Mouse (Mus musculus): ENCODE measurements around the gene Ahsg. TPM values are rescaled to one million over a fixed set of nuclear protein-coding genes. Genes with fewer than 3 reads are reported as not detected.

The Ahsg gene
- polyA plus RNA-seq (2016; fragmentation: Nextera tagmentation; extraction: Ambion mirVana) = 0.31 TPM in 1 of 2 replicates, not detected in the other

- 87% methylated on average over 11 of the region's 11 CpGs for WGBS
- H3K4me1 ChIP-seq (replicated peaks) = peaks cover 11% of the 10 kb centered on the region
- no peaks in the 10 kb centered on the region for H3K36me3 ChIP-seq
- no peaks in the 10 kb centered on the region for H3K9me3 ChIP-seq
- no peak for DNase-seq (ENCODE audit: low spot score)
- H3K4me3 ChIP-seq = no peak within 1 kb of the TSS
- no peak within 1 kb of the TSS for H3K27ac ChIP-seq
- no peaks in the 10 kb centered on the region for H3K27me3 ChIP-seq (ENCODE audit: insufficient read depth, poor library complexity, severe bottlenecking)
Measured at GRCm38 (mm10) chr16:22890683-22891510, at the start of gene Ahsg. Gene Ahsg, plus strand, starts transcription at chr16:22891277.

DNA sequence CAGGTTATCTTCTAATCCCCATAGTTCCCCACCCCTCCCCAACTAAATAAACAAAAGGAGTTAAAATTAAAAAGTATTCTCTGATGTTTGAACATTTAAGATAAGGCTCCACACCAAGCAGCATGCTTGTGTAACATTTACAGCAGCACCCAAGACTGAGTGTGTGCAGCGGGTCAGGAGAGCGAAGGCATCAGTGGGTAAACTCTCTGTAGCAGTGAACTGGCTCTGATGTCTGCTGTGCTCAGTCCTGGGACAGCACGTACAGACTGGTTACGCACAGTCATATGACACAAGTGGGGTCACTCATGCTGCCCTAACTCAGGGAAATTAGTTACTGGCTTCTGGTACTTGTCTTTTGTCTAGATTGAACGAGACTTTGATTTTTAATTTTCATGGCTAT is 48.2 kb upstream of the Ahsg start:
- peaks cover 13% of the 10 kb centered on the region for H3K4me1 ChIP-seq (replicated peaks)
- DNase-seq (ENCODE audit: low spot score) = no peak

DNA sequence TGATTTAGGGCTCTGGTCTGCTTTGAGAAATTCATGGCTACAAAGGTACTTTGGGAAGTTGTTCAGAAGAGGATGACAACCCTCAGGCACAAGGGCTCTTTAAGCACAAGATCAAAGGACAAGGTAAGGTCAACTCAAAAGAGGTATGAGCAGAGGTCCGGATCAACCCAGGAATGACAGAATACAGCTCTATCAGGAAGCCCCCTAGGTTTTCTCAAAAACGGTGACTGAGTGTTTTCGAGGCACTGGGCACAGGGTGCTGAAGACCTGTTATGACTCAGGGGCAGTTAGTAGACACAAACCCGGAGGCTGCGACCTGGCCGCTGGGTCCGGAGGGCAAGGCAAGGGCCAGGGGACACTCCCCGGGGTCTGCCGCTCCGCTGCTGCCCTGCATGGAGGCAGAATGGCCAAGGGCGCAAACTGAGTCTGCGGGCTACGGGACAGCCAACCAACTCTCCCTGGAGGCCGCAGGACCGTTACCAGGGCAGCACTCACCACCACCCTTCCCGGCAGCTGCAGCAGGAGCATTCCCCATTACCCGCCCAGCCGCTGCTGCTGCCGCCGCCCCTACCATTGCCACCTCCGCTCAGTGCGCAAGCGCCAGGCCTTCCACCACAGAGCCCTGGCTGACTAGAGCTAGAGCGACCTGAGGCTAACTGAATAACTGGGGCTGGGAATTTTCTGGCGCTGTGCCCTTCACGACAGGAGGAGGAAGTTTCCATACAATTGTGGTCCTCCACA is 46.8 kb upstream of the Ahsg start:
- DNase-seq (ENCODE audit: low spot score) = peak; percentile 84
- Histone ChIP-seq H3K27me3 (ENCODE audit: insufficient read depth, poor library complexity, severe bottlenecking) (no peaks in the 10 kb centered on the region), H3K4me3 (peak overlapping the region; percentile 64), H3K9me3 (no peaks in the 10 kb centered on the region), H3K4me1 (replicated peaks) (peaks cover 13% of the 10 kb centered on the region), H3K36me3 (peaks cover 26% of the 10 kb centered on the region), H3K27ac (peak overlapping the region; percentile 88)
- 8% methylated on average over 26 of the region's 26 CpGs for WGBS

More for the DNA sequence above, 48.2 kb upstream of the Ahsg start:
- Histone ChIP-seq H3K36me3 (peaks cover 37% of the 10 kb centered on the region), H3K4me3 (no peak overlapping the region), H3K27ac (no peak overlapping the region), H3K9me3 (no peaks in the 10 kb centered on the region), H3K27me3 (ENCODE audit: insufficient read depth, poor library complexity, severe bottlenecking) (no peaks in the 10 kb centered on the region)
- 96% methylated on average over 5 of the region's 5 CpGs for WGBS

- Histone ChIP-seq H3K36me3 (peaks cover 20% of the 10 kb centered on the region), H3K4me1 (replicated peaks) (peaks cover 13% of the 10 kb centered on the region), H3K27ac (peak overlapping the region; percentile 88), H3K27me3 (ENCODE audit: insufficient read depth, poor library complexity, severe bottlenecking) (no peaks in the 10 kb centered on the region), H3K9me3 (no peaks in the 10 kb centered on the region), H3K4me3 (peak overlapping the region; percentile 64)
- WGBS = 80% methylated on average over 5 of the region's 5 CpGs
- DNase-seq (ENCODE audit: low spot score) = no peak
Measured at GRCm38 (mm10) chr16:22844834-22845233, 46.2 kb upstream of the Ahsg start.

- no peak overlapping the region for H3K27ac ChIP-seq
- H3K36me3 ChIP-seq = peaks cover 14% of the 10 kb centered on the region
- no peak overlapping the region for H3K4me3 ChIP-seq
- H3K9me3 ChIP-seq = no peaks in the 10 kb centered on the region
- peaks cover 13% of the 10 kb centered on the region for H3K4me1 ChIP-seq (replicated peaks)
- DNase-seq (ENCODE audit: low spot score) = no peak
- no peaks in the 10 kb centered on the region for H3K27me3 ChIP-seq (ENCODE audit: insufficient read depth, poor library complexity, severe bottlenecking)
- WGBS = 90% methylated on average over 4 of the region's 4 CpGs
Measured at GRCm38 (mm10) chr16:22845481-22845880, 45.6 kb upstream of the Ahsg start.

DNA sequence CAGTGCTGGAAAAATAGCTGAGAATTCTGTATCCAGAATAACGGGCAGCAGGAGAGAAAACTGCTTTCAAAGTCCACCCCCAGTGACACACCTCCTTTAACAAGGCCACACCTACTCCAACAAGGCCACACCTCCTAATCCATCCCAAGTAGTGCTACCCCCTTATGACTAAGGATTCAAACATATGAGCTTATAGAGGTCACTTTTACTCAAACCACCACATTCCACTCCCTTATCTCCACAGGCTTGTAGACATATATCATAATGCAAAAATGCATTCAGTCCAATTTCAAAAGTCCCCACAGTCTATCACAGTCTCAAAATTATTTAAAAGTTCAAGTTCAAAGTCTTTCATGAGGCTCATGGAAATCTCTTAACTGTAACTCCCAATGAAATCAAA is 43.4 kb upstream of the Ahsg start:
- DNase-seq (ENCODE audit: low spot score) = no peak
- Histone ChIP-seq H3K4me1 (replicated peaks) (peaks cover 13% of the 10 kb centered on the region), H3K9me3 (no peaks in the 10 kb centered on the region), H3K4me3 (no peak overlapping the region), H3K27me3 (ENCODE audit: insufficient read depth, poor library complexity, severe bottlenecking) (no peaks in the 10 kb centered on the region), H3K36me3 (0 out of 2 replicates have a peak, but pooled peaks cover 4% of the 10 kb centered on the region), H3K27ac (no peak overlapping the region)
- 90% methylated on average over 1 of the region's 1 CpGs for WGBS

DNA sequence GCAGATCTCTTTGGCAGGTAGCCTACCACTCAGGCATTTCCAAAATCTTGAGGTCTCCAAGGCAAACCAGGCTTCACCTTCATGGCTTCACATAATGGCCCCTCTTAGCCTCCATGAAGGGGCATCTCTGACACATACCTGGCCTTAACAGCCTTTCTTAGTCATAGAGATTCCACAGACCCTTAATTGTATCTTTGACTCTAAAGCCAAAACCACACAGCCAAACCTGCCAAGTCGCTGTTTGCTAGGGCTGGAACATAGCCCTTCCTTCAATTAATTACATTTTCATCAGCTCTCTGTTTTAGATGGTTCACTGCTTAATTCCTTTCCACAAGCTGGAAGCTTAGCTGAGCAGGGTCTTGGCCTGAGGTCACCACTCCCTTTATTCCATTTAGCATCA is 42.7 kb upstream of the Ahsg start:
- 83% methylated on average over 1 of the region's 1 CpGs for WGBS
- peaks cover 13% of the 10 kb centered on the region for H3K4me1 ChIP-seq (replicated peaks)
- H3K9me3 ChIP-seq = no peaks in the 10 kb centered on the region
- H3K36me3 ChIP-seq = 0 out of 2 replicates have a peak, but pooled peaks cover 7% of the 10 kb centered on the region
- no peak for DNase-seq (ENCODE audit: low spot score)
- no peak overlapping the region for H3K27ac ChIP-seq
- no peaks in the 10 kb centered on the region for H3K27me3 ChIP-seq (ENCODE audit: insufficient read depth, poor library complexity, severe bottlenecking)
- no peak overlapping the region for H3K4me3 ChIP-seq

DNA sequence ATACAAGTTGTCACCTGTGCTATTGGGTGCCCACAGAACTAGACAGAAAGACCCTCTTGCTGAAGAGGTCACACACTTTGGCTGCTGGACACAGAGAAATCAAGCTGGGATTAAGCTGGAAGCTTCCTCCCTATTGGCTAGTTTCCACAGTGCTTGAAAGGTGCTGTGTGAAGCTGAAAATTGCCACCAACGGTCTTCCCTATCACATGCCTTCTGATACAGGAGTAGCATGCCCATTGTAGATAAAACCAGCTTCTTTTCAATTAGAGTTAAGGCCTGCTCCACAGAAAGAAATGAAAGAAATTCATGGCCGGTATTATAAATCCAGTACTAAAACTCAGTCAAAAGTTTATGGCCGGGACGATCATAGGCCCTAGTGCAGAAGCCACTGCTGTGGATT is 38.4 kb upstream of the Ahsg start:
- peaks cover 12% of the 10 kb centered on the region for H3K4me1 ChIP-seq (replicated peaks)
- no peak overlapping the region for H3K4me3 ChIP-seq
- H3K36me3 ChIP-seq = peaks cover 18% of the 10 kb centered on the region; the same call in 1 of the 2 replicates
- no peaks in the 10 kb centered on the region for H3K27me3 ChIP-seq (ENCODE audit: insufficient read depth, poor library complexity, severe bottlenecking)
- H3K27ac ChIP-seq = no peak overlapping the region
- no peak for DNase-seq (ENCODE audit: low spot score)
- WGBS = 94% methylated on average over 4 of the region's 4 CpGs
- no peaks in the 10 kb centered on the region for H3K9me3 ChIP-seq

DNA sequence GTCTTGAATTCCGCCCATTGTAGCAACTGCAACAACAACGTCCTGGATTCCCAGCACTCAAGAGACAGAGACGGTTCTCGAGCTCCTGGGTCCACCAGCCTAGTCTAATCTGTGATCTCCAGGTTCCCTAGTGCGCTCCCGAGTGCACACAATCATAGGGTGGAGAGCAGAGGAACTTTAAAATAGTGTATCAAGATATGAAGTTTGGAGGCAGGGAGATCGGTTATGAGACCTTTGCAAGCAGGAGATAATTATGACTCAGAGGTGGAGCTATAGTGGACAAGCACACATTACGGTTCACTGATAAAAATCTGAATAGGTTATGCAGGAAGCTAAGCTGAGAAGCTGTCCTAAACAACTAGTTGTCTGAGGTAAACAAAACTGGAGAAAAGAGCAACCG is 34.3 kb upstream of the Ahsg start:
- H3K4me1 ChIP-seq (replicated peaks) = peaks cover 23% of the 10 kb centered on the region
- no peak for DNase-seq (ENCODE audit: low spot score)
- WGBS = 20% methylated on average over 9 of the region's 9 CpGs
- H3K27ac ChIP-seq = peak overlapping the region; percentile 86
- H3K27me3 ChIP-seq (ENCODE audit: insufficient read depth, poor library complexity, severe bottlenecking) = no peaks in the 10 kb centered on the region
- peaks cover 25% of the 10 kb centered on the region for H3K36me3 ChIP-seq
- peak overlapping the region; percentile 98 for H3K4me3 ChIP-seq
- H3K9me3 ChIP-seq = no peaks in the 10 kb centered on the region

DNA sequence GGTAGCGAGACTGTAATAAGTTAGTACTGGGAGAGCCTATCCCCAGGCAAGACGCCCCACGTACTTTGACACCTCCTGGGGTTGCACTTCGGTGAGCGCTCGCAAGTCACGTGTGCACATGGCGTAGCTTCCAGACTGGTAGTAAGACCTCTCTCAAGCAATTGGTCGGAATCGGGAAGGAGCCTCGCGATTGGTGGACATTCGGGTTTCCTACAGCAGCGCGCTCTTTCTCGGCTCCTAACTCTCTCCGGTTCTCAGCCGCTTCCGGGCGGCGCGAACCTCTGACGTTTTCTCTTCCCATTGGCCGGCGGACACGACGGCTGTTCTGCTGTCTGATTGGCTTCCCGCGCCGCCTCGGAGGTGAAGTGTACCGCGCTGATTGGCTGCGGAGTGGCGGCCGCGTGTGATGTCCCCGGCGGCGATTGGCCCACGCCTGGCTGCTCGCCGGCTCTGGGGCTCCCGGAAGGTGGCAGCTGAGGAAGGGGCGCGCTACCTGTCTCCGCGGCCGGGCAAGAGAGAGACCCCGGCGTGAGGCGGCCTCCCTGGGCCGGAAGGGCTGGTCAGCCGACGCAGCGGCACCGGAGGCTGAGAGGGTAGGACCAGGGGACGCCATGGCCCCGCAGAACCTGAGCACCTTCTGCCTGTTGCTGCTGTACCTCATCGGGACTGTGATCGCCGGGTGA is 33.5 kb upstream of the Ahsg start, which contains the start of the genes Tbccd1 and Dnajb11:
Gene Tbccd1 (minus strand): TSS at position 239 of the 683 bp plus-strand sequence.
Gene Dnajb11 (plus strand): TSS at position 415 of the 683 bp plus-strand sequence.
- Histone ChIP-seq H3K27ac (peak within 1 kb of the TSS; percentile 93), H3K27me3 (ENCODE audit: insufficient read depth, poor library complexity, severe bottlenecking) (no peaks in the 10 kb centered on the region), H3K4me3 (peak within 1 kb of the TSS; percentile 98), H3K4me1 (replicated peaks) (peaks cover 23% of the 10 kb centered on the region), H3K36me3 (peaks cover 30% of the 10 kb centered on the region), H3K9me3 (no peaks in the 10 kb centered on the region)
- peak; percentile 99 for DNase-seq (ENCODE audit: low spot score)
- WGBS = under 1% methylated on average over 62 of the region's 62 CpGs

- Histone ChIP-seq H3K27ac (no peak overlapping the region), H3K4me3 (no peak overlapping the region), H3K27me3 (ENCODE audit: insufficient read depth, poor library complexity, severe bottlenecking) (no peaks in the 10 kb centered on the region), H3K36me3 (peaks cover 66% of the 10 kb centered on the region), H3K9me3 (no peaks in the 10 kb centered on the region), H3K4me1 (replicated peaks) (no peaks in the 10 kb centered on the region)
- 93% methylated on average over 8 of the region's 8 CpGs for WGBS
- DNase-seq (ENCODE audit: low spot score) = no peak
Measured at GRCm38 (mm10) chr16:22872397-22872796, 18.7 kb upstream of the Ahsg start.

- 69% methylated on average over 4 of the region's 4 CpGs for WGBS
- Histone ChIP-seq H3K4me1 (replicated peaks) (no peaks in the 10 kb centered on the region), H3K9me3 (no peaks in the 10 kb centered on the region), H3K27me3 (ENCODE audit: insufficient read depth, poor library complexity, severe bottlenecking) (no peaks in the 10 kb centered on the region), H3K4me3 (no peak overlapping the region), H3K27ac (no peak overlapping the region), H3K36me3 (peaks cover 56% of the 10 kb centered on the region)
- DNase-seq (ENCODE audit: low spot score) = no peak
Measured at GRCm38 (mm10) chr16:22873369-22873768, 17.7 kb upstream of the Ahsg start.
